Mouse (Mus musculus): ENCODE results near the gene Slc1a5. TPM values are rescaled to one million over a fixed set of nuclear protein-coding genes. Genes with fewer than 3 reads are reported as not detected.

Slc1a5 gene
- total RNA-seq, 1 experiment from 2014 or later: 56.6 TPM

GRCm38 (mm10) chr7:16781555-16781815 lies 345 bp downstream of the Slc1a5 start:
- ATAC-seq (replicated peaks; ENCODE audit: insufficient number of reproducible peaks, low FRiP score, low TSS enrichment, poor library complexity, severe bottlenecking): no peak

- ATAC-seq (replicated peaks; ENCODE audit: insufficient number of reproducible peaks, low FRiP score, low TSS enrichment, poor library complexity, severe bottlenecking): no peak
Measured at GRCm38 (mm10) chr7:16781816-16782554, 845 bp downstream of the Slc1a5 start.

GRCm38 (mm10) chr7:16782555-16783125 lies 1.5 kb downstream of the Slc1a5 start:
- no peak for ATAC-seq (replicated peaks; ENCODE audit: insufficient number of reproducible peaks, low FRiP score, low TSS enrichment, poor library complexity, severe bottlenecking)

- 0 out of 2 replicates have a peak, but pooled peaks have one; percentile 8 for ATAC-seq (replicated peaks; ENCODE audit: insufficient number of reproducible peaks, low FRiP score, low TSS enrichment, poor library complexity, severe bottlenecking)
Measured at GRCm38 (mm10) chr7:16783224-16783688, 2.1 kb downstream of the Slc1a5 start.

GRCm38 (mm10) chr7:16783758-16784415 lies 2.7 kb downstream of the Slc1a5 start:
- no peak for ATAC-seq (replicated peaks; ENCODE audit: insufficient number of reproducible peaks, low FRiP score, low TSS enrichment, poor library complexity, severe bottlenecking)

GRCm38 (mm10) chr7:16784498-16784976 lies 3.4 kb downstream of the Slc1a5 start:
- no peak for ATAC-seq (replicated peaks; ENCODE audit: insufficient number of reproducible peaks, low FRiP score, low TSS enrichment, poor library complexity, severe bottlenecking)

GRCm38 (mm10) chr7:16785541-16786083 lies 4.5 kb downstream of the Slc1a5 start:
- ATAC-seq (replicated peaks; ENCODE audit: insufficient number of reproducible peaks, low FRiP score, low TSS enrichment, poor library complexity, severe bottlenecking): no peak

- ATAC-seq (replicated peaks; ENCODE audit: insufficient number of reproducible peaks, low FRiP score, low TSS enrichment, poor library complexity, severe bottlenecking): no peak
Measured at GRCm38 (mm10) chr7:16792316-16792715, 11.2 kb downstream of the Slc1a5 start.

- ATAC-seq (replicated peaks; ENCODE audit: insufficient number of reproducible peaks, low FRiP score, low TSS enrichment, poor library complexity, severe bottlenecking): no peak
Measured at GRCm38 (mm10) chr7:16793010-16793725, 12.0 kb downstream of the Slc1a5 start.

GRCm38 (mm10) chr7:16794886-16795285 lies 13.7 kb downstream of the Slc1a5 start:
- no peak for ATAC-seq (replicated peaks; ENCODE audit: insufficient number of reproducible peaks, low FRiP score, low TSS enrichment, poor library complexity, severe bottlenecking)

- peak; percentile 61; the same call in 1 of the 2 replicates for ATAC-seq (replicated peaks; ENCODE audit: insufficient number of reproducible peaks, low FRiP score, low TSS enrichment, poor library complexity, severe bottlenecking)
Measured at GRCm38 (mm10) chr7:16804409-16805028, 23.4 kb downstream of the Slc1a5 start.

- ATAC-seq (replicated peaks; ENCODE audit: insufficient number of reproducible peaks, low FRiP score, low TSS enrichment, poor library complexity, severe bottlenecking): no peak
Measured at GRCm38 (mm10) chr7:16807936-16808335, 26.8 kb downstream of the Slc1a5 start.

- ATAC-seq (replicated peaks; ENCODE audit: insufficient number of reproducible peaks, low FRiP score, low TSS enrichment, poor library complexity, severe bottlenecking): no peak
Measured at GRCm38 (mm10) chr7:16808647-16809046, 27.5 kb downstream of the Slc1a5 start.

- ATAC-seq (replicated peaks; ENCODE audit: insufficient number of reproducible peaks, low FRiP score, low TSS enrichment, poor library complexity, severe bottlenecking): peak; percentile 47; the same call in 1 of the 2 replicates
Measured at GRCm38 (mm10) chr7:16809739-16810138, 28.6 kb downstream of the Slc1a5 start.

GRCm38 (mm10) chr7:16810399-16810919 lies 29.3 kb downstream of the Slc1a5 start:
- ATAC-seq (replicated peaks; ENCODE audit: insufficient number of reproducible peaks, low FRiP score, low TSS enrichment, poor library complexity, severe bottlenecking): no peak

- no peak for ATAC-seq (replicated peaks; ENCODE audit: insufficient number of reproducible peaks, low FRiP score, low TSS enrichment, poor library complexity, severe bottlenecking)
Measured at GRCm38 (mm10) chr7:16810920-16811648, 29.9 kb downstream of the Slc1a5 start.

- ATAC-seq (replicated peaks; ENCODE audit: insufficient number of reproducible peaks, low FRiP score, low TSS enrichment, poor library complexity, severe bottlenecking): no peak
Measured at GRCm38 (mm10) chr7:16811649-16812070, 30.5 kb downstream of the Slc1a5 start.

GRCm38 (mm10) chr7:16812505-16812904 lies 31.4 kb downstream of the Slc1a5 start:
- no peak for ATAC-seq (replicated peaks; ENCODE audit: insufficient number of reproducible peaks, low FRiP score, low TSS enrichment, poor library complexity, severe bottlenecking)

Data from monocyte, adult 5-6 weeks (primary cell).